In the genomic region with DNA sequence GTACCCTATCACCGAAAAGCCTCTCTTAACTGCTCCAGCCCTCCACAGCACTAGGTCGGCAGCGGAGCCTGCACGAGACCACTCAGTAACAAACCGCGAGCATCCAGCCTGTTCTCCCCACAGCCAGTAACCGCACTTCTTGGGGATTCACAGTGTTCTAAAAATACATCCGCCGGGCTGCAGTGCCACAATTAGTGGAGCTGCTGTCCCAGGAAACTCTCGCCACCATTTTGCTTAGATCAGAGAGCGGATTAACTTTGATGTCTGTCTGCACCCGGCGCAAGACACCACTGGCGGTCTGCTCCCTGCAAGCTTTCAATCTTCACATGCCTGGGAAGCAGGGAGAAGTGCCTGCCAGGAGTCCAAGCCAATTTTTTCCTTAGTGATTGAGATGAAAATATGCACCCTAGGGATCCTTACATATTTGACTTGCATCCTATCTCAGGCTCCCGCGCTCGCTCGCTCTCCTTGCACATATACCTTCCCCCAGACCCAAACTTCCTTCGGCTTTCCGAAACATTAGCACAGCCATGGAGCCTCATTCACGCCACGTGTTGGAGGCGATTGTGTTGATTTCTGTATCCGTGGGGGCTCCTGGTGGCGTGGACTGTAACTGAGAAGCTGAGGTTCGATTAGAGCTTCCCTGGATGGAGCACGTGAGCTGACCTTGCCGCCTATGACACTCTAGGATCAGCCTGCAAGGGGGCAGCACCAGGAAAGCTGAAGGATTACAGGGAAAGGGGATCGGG, we compare ENCODE assay signal across 9 mouse cellular contexts. TPM values are rescaled to one million over a fixed set of nuclear protein-coding genes. Genes with fewer than 3 reads are reported as not detected.
DNase-seq lines count a peak whose midpoint lies in the region; ATAC-seq lines count a peak whose summit lies in the region.
"Had no signal": no experiment of that assay in that cellular context is flagged by ENCODE, and none has a peak within 500 bp of the region (broad histone marks: within the 10 kb centered on the region; RNA-seq: fewer than 3 reads in every experiment).

No protein-coding gene starts in this region.

- no peaks in the 10 kb centered on the region for H3K9me3 ChIP-seq in neural tube, embryonic 11.5 days (ENCODE audit: control insufficient read depth, low read length)

- DNase-seq in cerebellum, adult 18-20 months: peak; percentile 34 to 50
- DNase-seq in cerebellum, adult 11 months: no peak
- peak; percentile 28 for DNase-seq in CD4-positive helper T cell, adult 2 months (ENCODE audit: low read depth, low spot score)
- DNase-seq in cerebellum, postnatal 25 days: peak; percentile 43 to 56
- DNase-seq in heart, postnatal 10 days: peak; percentile 33 to 40
- peak; percentile 7 for DNase-seq in liver
- peak; percentile 51 for DNase-seq in neural tube, embryonic 11.5 days (ENCODE audit: low spot score)

- peak overlapping the region; percentile 26; the same call in 1 of the 2 replicates for H3K4me3 ChIP-seq in neural tube, embryonic 11.5 days (ENCODE audit: low read depth, low read length)

- WGBS in neural tube, embryonic 11.5 days: 6% methylated on average over 29 of the region's 29 CpGs

- H3K4me2 ChIP-seq in neural tube, embryonic 11.5 days (ENCODE audit: low read depth): peak overlapping the region; percentile 57

- H3K27me3 ChIP-seq in neural tube, embryonic 11.5 days (ENCODE audit: control insufficient read depth, insufficient read depth, low read length): peaks cover 2% of the 10 kb centered on the region; the same call in 1 of the 2 replicates

- H3K27ac ChIP-seq in neural tube, embryonic 11.5 days (ENCODE audit: low read depth, low read length): no peak overlapping the region

- no peaks in the 10 kb centered on the region for H3K36me3 ChIP-seq in neural tube, embryonic 11.5 days (ENCODE audit: control insufficient read depth, insufficient read depth, low read length)

- peak overlapping the region; percentile 23 for H3K9ac ChIP-seq in neural tube, embryonic 11.5 days (ENCODE audit: low read length)

- intact Hi-C loops in heart, postnatal 10 days (cut with DNase I): no loop called here

- no peaks in the 10 kb centered on the region for H3K4me1 ChIP-seq in neural tube, embryonic 11.5 days (ENCODE audit: control insufficient read depth, insufficient read depth, low read length)

- ATAC-seq in neural tube, embryonic 11.5 days (ENCODE audit: insufficient read depth, low FRiP score, low TSS enrichment): peak; percentile 65; the same call in 1 of the 2 replicates
- no peak for ATAC-seq in erythroblast, adult 5-6 weeks (replicated peaks; ENCODE audit: low FRiP score, poor library complexity, severe bottlenecking)

RNA-seq across cellular contexts. Expression of a gene that starts 8.7 kb away (rescaled TPM):
- total RNA-seq in heart, postnatal 10 days (2021): 10 to 100 TPM; 87.8 to 88.7 TPM
- 59.5 and 71.8 TPM in 2 replicates for polyA plus RNA-seq in neural tube, embryonic 11.5 days (2014; fragmentation: Nextera tagmentation; extraction: Ambion mirVana)
- 6.0 and 34.3 TPM in 2 replicates for total RNA-seq in erythroblast, adult 5-6 weeks (2015; ENCODE audit: low replicate concordance)
- 7.5 and 10.6 TPM in 2 replicates for total RNA-seq in erythroblast, adult 5-6 weeks (2017; ENCODE audit: low replicate concordance)

RNA-seq across cellular contexts. Expression of a gene that starts 44.5 kb away (rescaled TPM):
- under 1 TPM; 0.55 to 0.57 TPM for total RNA-seq in heart, postnatal 10 days (2021)
- 2.9 and 3.4 TPM in 2 replicates for polyA plus RNA-seq in neural tube, embryonic 11.5 days (2014; fragmentation: Nextera tagmentation; extraction: Ambion mirVana)
- not detected in 2 replicates for total RNA-seq in erythroblast, adult 5-6 weeks (2015; ENCODE audit: low replicate concordance)
- total RNA-seq in erythroblast, adult 5-6 weeks (2017; ENCODE audit: low replicate concordance): 0.09 TPM in 1 of 2 replicates, not detected in the other
- polyA plus RNA-seq: C2C12 had no signal
